Mouse (Mus musculus): ENCODE data around the gene Gm10024. TPM values are rescaled to one million over a fixed set of nuclear protein-coding genes. Genes with fewer than 3 reads are reported as not detected.

Gene Gm10024
- polyA plus RNA-seq (2015; fragmentation: Nextera tagmentation; extraction: Ambion mirVana): not detected in 2 replicates

GRCm38 (mm10) chr10:77711157-77711556 is at the start of gene Gm10024:
Gene Gm10024, plus strand, starts transcription at chr10:77711457.

GRCm38 (mm10) chr10:77685895-77686664 is 25.2 kb upstream of the Gm10024 start, which contains the start of gene Tspear:
Gene Tspear, plus strand, starts transcription at chr10:77686569.

DNA sequence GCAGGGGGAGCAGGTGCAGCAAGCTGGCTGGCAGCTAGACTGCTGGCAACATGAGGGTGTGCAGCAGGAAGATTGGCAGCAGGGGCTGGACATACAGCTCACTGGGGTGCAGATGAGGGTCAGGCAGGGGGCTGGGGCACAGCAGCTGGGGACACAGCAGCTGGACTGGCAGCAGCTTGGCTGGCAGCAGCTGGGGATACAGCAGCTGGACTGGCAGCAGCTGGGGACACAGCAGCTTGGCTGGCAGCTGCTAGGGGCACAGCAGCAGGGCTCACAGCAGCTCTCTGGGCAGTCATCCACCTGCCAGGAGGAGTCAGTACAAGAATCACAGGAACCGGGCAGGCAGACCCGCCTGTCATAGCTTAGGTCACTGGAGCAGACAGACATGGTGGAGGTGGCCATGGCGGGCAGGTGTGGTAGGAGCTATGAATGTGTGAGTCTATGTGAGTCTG is 20.9 kb upstream of the Gm10024 start, which contains the start of gene Gm19402:
Gene Gm19402, minus strand, starts transcription at position 402 of the 452 bp plus-strand sequence.

DNA sequence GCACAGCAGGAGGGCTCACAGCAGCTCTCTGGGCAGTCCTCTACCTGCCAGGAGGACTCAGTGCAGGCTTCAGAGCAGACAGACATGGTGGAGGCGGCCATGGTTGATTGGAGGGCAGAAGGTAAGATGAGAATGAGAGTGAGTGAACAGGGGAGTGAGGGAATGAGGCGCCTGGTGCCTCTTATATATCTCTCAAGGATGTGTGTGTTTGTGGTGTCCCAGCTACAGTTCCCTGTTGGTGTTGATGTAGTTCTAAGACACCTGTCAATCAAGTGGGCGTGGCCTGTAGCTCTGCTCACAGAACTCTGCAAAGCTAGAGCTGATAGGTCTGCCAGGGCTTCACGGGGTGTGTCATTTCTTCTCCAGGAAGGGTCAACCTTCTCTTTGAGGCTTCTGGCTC is 14.1 kb upstream of the Gm10024 start, which contains the start of gene Gm9508:
Gene Gm9508, minus strand, starts transcription at position 101 of the 400 bp plus-strand sequence.

GRCm38 (mm10) chr10:77706326-77706725 is 4.9 kb upstream of the Gm10024 start, which contains the start of gene Gm10272:
Gene Gm10272, plus strand, starts transcription at chr10:77706626.

DNA sequence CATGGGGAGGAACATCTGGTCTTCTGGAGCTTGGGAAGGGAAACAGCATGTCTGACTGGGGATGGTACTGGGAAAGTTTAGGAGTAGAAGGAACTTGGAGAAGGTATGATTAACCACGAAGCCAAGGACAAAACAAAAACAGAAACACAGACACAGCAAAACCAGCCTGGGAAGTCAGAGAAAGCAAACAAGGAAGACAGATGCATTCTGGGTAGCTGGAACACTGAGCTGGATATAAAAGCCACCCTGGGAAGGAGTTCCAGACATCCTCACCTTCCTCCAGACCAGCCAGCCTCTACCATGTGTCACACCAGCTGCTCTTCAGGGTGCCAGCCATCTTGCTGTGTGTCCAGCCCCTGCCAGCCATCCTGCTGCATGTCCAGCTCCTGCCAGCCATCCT is 4.2 kb downstream of the Gm10024 start, which contains the start of gene Gm10142:
Gene Gm10142, plus strand, starts transcription at position 301 of the 400 bp plus-strand sequence.

GRCm38 (mm10) chr10:77720299-77720698 is 9.0 kb downstream of the Gm10024 start, which contains the start of gene Krtap12-1:
Gene Krtap12-1, plus strand, starts transcription at chr10:77720599.

GRCm38 (mm10) chr10:77726186-77726585 is 14.9 kb downstream of the Gm10024 start, which contains the start of gene Gm10100:
Gene Gm10100, plus strand, starts transcription at chr10:77726486.

GRCm38 (mm10) chr10:77741924-77742688 is 30.8 kb downstream of the Gm10024 start, which contains the start of gene Gm18596:
Gene Gm18596, minus strand, starts transcription at chr10:77742638.

DNA sequence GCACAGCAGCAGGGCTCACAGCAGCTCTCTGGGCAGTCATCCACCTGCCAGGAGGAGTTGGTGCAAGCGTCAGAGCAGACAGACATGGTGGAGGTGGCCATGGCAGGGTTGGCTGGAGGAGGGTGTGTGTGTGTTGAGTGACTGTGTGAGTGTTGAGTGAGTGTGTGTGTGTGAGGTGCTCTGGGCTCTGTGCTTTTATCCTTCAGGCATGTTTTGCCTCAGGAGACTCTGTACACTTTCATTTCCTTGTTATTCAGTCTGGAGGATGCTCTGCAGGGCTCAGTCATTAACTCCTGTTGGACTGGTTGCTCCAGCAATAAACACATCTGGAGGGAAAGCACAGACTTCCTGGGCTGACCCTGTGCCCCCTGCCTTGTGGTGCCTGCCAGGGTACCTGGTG is 40.0 kb downstream of the Gm10024 start, which contains the start of gene Gm9736:
Gene Gm9736, minus strand, starts transcription at position 101 of the 400 bp plus-strand sequence.

GRCm38 (mm10) chr10:77759582-77759981 is 48.3 kb downstream of the Gm10024 start, which contains the start of gene Gm3233:
Gene Gm3233, minus strand, starts transcription at chr10:77759682.

Other genes with a start within 250 kb of the Gm10024 start
- gene Fam207a, start 195.7 kb upstream of the Gm10024 start, polyA plus RNA-seq (2015; fragmentation: Nextera tagmentation; extraction: Ambion mirVana): 13.1 and 15.7 TPM in 2 replicates
- 1.6 and 1.8 TPM in 2 replicates for gene Itgb2, start 181.2 kb upstream of the Gm10024 start, polyA plus RNA-seq (2015; fragmentation: Nextera tagmentation; extraction: Ambion mirVana)
- gene Pttg1ip, start 129.7 kb upstream of the Gm10024 start, polyA plus RNA-seq (2015; fragmentation: Nextera tagmentation; extraction: Ambion mirVana): 79.3 and 92.3 TPM in 2 replicates
- gene Sumo3, start 105.4 kb upstream of the Gm10024 start, polyA plus RNA-seq (2015; fragmentation: Nextera tagmentation; extraction: Ambion mirVana): 133 and 146 TPM in 2 replicates
- 5.2 and 11.3 TPM in 2 replicates for gene Gm49325, start 105.3 kb upstream of the Gm10024 start, polyA plus RNA-seq (2015; fragmentation: Nextera tagmentation; extraction: Ambion mirVana)
- gene Ube2g2, start 89.2 kb upstream of the Gm10024 start, polyA plus RNA-seq (2015; fragmentation: Nextera tagmentation; extraction: Ambion mirVana): 112 and 114 TPM in 2 replicates
- gene Tspear, start 24.9 kb upstream of the Gm10024 start, polyA plus RNA-seq (2015; fragmentation: Nextera tagmentation; extraction: Ambion mirVana): 0.07 TPM in 1 of 2 replicates, not detected in the other
- not detected in 2 replicates for gene Gm19402, start 20.7 kb upstream of the Gm10024 start, polyA plus RNA-seq (2015; fragmentation: Nextera tagmentation; extraction: Ambion mirVana)
- gene Gm9508, start 14.2 kb upstream of the Gm10024 start, polyA plus RNA-seq (2015; fragmentation: Nextera tagmentation; extraction: Ambion mirVana): not detected in 2 replicates
- not detected in 2 replicates for gene Gm10272, start 4.8 kb upstream of the Gm10024 start, polyA plus RNA-seq (2015; fragmentation: Nextera tagmentation; extraction: Ambion mirVana)
- gene Gm10142, start 4.3 kb downstream of the Gm10024 start, polyA plus RNA-seq (2015; fragmentation: Nextera tagmentation; extraction: Ambion mirVana): not detected in 2 replicates
- gene Krtap12-1, start 9.1 kb downstream of the Gm10024 start, polyA plus RNA-seq (2015; fragmentation: Nextera tagmentation; extraction: Ambion mirVana): not detected in 2 replicates
- not detected in 2 replicates for gene Gm10100, start 15.0 kb downstream of the Gm10024 start, polyA plus RNA-seq (2015; fragmentation: Nextera tagmentation; extraction: Ambion mirVana)
- not detected in 2 replicates for gene Gm18596, start 31.2 kb downstream of the Gm10024 start, polyA plus RNA-seq (2015; fragmentation: Nextera tagmentation; extraction: Ambion mirVana)
- gene Gm9736, start 39.9 kb downstream of the Gm10024 start, polyA plus RNA-seq (2015; fragmentation: Nextera tagmentation; extraction: Ambion mirVana): not detected in 2 replicates
- gene Gm3233, start 48.2 kb downstream of the Gm10024 start, polyA plus RNA-seq (2015; fragmentation: Nextera tagmentation; extraction: Ambion mirVana): not detected in 2 replicates
- gene Gm3238, start 59.9 kb downstream of the Gm10024 start, polyA plus RNA-seq (2015; fragmentation: Nextera tagmentation; extraction: Ambion mirVana): not detected in 2 replicates
- not detected in 2 replicates for gene Gm7138, start 65.5 kb downstream of the Gm10024 start, polyA plus RNA-seq (2015; fragmentation: Nextera tagmentation; extraction: Ambion mirVana)
- not detected in 2 replicates for gene Gm3250, start 71.1 kb downstream of the Gm10024 start, polyA plus RNA-seq (2015; fragmentation: Nextera tagmentation; extraction: Ambion mirVana)
- gene Gm7137, start 76.7 kb downstream of the Gm10024 start, polyA plus RNA-seq (2015; fragmentation: Nextera tagmentation; extraction: Ambion mirVana): not detected in 2 replicates
- gene Gm9639, start 83.6 kb downstream of the Gm10024 start, polyA plus RNA-seq (2015; fragmentation: Nextera tagmentation; extraction: Ambion mirVana): not detected in 2 replicates
- not detected in 2 replicates for gene Gm19668, start 87.7 kb downstream of the Gm10024 start, polyA plus RNA-seq (2015; fragmentation: Nextera tagmentation; extraction: Ambion mirVana)
- gene Gm9507, start 100.4 kb downstream of the Gm10024 start, polyA plus RNA-seq (2015; fragmentation: Nextera tagmentation; extraction: Ambion mirVana): not detected in 2 replicates
- gene Gm2696, start 103.2 kb downstream of the Gm10024 start, polyA plus RNA-seq (2015; fragmentation: Nextera tagmentation; extraction: Ambion mirVana): not detected in 2 replicates
- gene Krtap10-4, start 115.6 kb downstream of the Gm10024 start, polyA plus RNA-seq (2015; fragmentation: Nextera tagmentation; extraction: Ambion mirVana): not detected in 2 replicates
- not detected in 2 replicates for gene Krtap10-10, start 124.5 kb downstream of the Gm10024 start, polyA plus RNA-seq (2015; fragmentation: Nextera tagmentation; extraction: Ambion mirVana)
- gene Gm36176, start 135.3 kb downstream of the Gm10024 start, polyA plus RNA-seq (2015; fragmentation: Nextera tagmentation; extraction: Ambion mirVana): not detected in 2 replicates
- gene Gm10318, start 141.4 kb downstream of the Gm10024 start, polyA plus RNA-seq (2015; fragmentation: Nextera tagmentation; extraction: Ambion mirVana): not detected in 2 replicates
- not detected in 2 replicates for gene Gm3285, start 150.5 kb downstream of the Gm10024 start, polyA plus RNA-seq (2015; fragmentation: Nextera tagmentation; extraction: Ambion mirVana)
- 0.61 and 0.74 TPM in 2 replicates for gene Lrrc3, start 191.1 kb downstream of the Gm10024 start, polyA plus RNA-seq (2015; fragmentation: Nextera tagmentation; extraction: Ambion mirVana)

Measured in skeletal muscle tissue, postnatal 0 days (tissue).